In the genomic region with DNA sequence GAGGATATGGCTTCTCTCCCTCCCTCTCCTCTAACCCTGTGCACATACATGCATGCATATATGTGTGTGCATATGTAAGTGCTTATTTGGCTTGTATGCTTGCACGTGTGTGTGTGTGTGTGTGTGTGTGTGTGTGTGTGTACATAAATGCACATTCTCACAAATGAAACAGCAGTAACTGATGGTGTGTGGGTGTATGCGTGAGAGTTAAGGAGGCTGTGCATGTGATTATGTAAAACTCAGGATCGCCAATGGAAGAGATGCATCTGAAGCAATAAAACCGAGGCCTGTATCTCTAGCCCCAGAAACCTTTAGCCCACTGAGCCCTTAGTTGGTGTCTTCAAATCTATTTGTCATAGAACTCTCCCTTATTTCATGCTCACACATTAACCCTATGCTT, we compare ENCODE assay signal across 24 mouse cellular contexts.
"Had no signal": no experiment of that assay in that cellular context is flagged by ENCODE, and none has a peak within 500 bp of the region (broad histone marks: within the 10 kb centered on the region; RNA-seq: fewer than 3 reads in every experiment).

No protein-coding gene starts in this region.

- H3K27ac ChIP-seq: gastrocnemius, adult 2 months; heart, embryonic 15.5 days; hindbrain, embryonic 13.5 days; hindbrain, embryonic 15.5 days; hindbrain, postnatal 0 days; kidney, embryonic 15.5 days; kidney, postnatal 0 days; liver, embryonic 13.5 days had no signal

- DNase-seq: gastrocnemius, adult 2 months; gastrocnemius, postnatal 10 days; gastrocnemius, postnatal 25 days; heart, adult 18-20 months; heart, postnatal 14 days; heart, postnatal 36 days; kidney, adult 11 months; kidney, adult 2 months; kidney, adult 9 months; kidney, postnatal 14 days; kidney, postnatal 36 days; layer of hippocampus, adult 9-11 months; layer of hippocampus, postnatal 36 days; left cerebral cortex, postnatal 4 days; liver; liver, embryonic 13.5 days had no signal

- H3K4me3 ChIP-seq: gastrocnemius, adult 2 months; heart, embryonic 13.5 days; heart, embryonic 15.5 days; hindbrain, embryonic 13.5 days; hindbrain, embryonic 15.5 days; kidney, embryonic 15.5 days; limb, embryonic 12.5 days; liver, embryonic 13.5 days had no signal
